Mouse (Mus musculus) hindbrain, embryonic 10.5 days (tissue): Measurements from ENCODE around the gene Anxa6. TPM values are rescaled to one million over a fixed set of nuclear protein-coding genes. Genes with fewer than 3 reads are reported as not detected.

Source experiments
- polyA plus RNA-seq: library from polyadenylated mRNA; unstranded; fragments of >200 nt; fragmentation: Nextera tagmentation; extraction: Ambion mirVana; gene quantifications from 2 replicates; pipeline ENCODE4 v1.2.1, GENCODE M21; 2016

Anxa6 gene
- polyA plus RNA-seq, 1 experiment from 2014 or later = 68.8 TPM

Other genes starting within 250 kb of the Anxa6 start
- 212 and 247 TPM in 2 replicates for gene Cdc42se2, start 245.8 kb downstream of the Anxa6 start, polyA plus RNA-seq
- gene Lyrm7, start 172.5 kb downstream of the Anxa6 start, polyA plus RNA-seq = 3.0 and 5.2 TPM in 2 replicates
- gene Hint1, start 167.1 kb downstream of the Anxa6 start, polyA plus RNA-seq = 626 and 627 TPM in 2 replicates
- gene Gpx3, start 131.0 kb downstream of the Anxa6 start, polyA plus RNA-seq = 108 and 121 TPM in 2 replicates
- 14.2 and 14.7 TPM in 2 replicates for gene Tnip1, start 70.5 kb downstream of the Anxa6 start, polyA plus RNA-seq
- 0.25 and 0.56 TPM in 2 replicates for gene Ccdc69, start 44.7 kb upstream of the Anxa6 start, polyA plus RNA-seq
- gene Gm2a, start 64.7 kb upstream of the Anxa6 start, polyA plus RNA-seq = 10.7 and 13.0 TPM in 2 replicates
- gene Slc36a3, start 118.3 kb upstream of the Anxa6 start, polyA plus RNA-seq = not detected in 2 replicates
- 0.97 and 1.0 TPM in 2 replicates for gene Slc36a2, start 151.6 kb upstream of the Anxa6 start, polyA plus RNA-seq
- 1.6 TPM in 2 replicates for gene Slc36a1, start 170.9 kb upstream of the Anxa6 start, polyA plus RNA-seq